8 mouse cellular contexts compared by ENCODE assay signal in the genomic region with DNA sequence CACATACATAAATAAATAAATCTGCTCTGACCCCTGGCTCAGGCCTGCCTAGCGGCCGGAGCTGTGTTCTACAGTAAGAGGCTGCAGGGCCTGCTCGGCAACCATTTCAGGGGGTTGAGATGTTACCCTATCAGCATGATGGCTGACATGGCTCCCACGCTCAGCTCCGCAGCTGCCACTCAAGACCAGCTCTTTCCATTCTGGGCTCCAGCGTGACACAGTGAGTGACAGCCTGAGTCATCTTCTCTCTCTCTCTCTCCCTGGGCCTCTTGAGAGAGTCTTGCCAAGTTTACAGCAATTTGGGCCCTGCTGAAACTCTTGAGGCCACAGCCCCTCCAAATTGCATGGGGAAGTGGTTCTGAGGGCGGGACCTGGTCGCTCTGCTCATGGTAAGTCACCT. TPM values are rescaled to one million over a fixed set of nuclear protein-coding genes. Genes with fewer than 3 reads are reported as not detected.
DNase-seq lines count a peak whose midpoint lies in the region; ATAC-seq and TF ChIP-seq lines count a peak whose summit lies in the region.

No protein-coding gene starts in this region.

- H3K36me3 ChIP-seq in hindbrain, embryonic 10.5 days = no peaks in the 10 kb centered on the region
- H3K36me3 ChIP-seq in hindbrain, postnatal 0 days (ENCODE audit: insufficient read depth, low read length) = no peaks in the 10 kb centered on the region
- H3K36me3 ChIP-seq in midbrain, embryonic 10.5 days = no peaks in the 10 kb centered on the region
- H3K36me3 ChIP-seq in midbrain, embryonic 11.5 days (ENCODE audit: control insufficient read depth, insufficient read depth, low read length) = no peaks in the 10 kb centered on the region
- H3K36me3 ChIP-seq in embryonic facial prominence, embryonic 14.5 days (ENCODE audit: control insufficient read depth, insufficient read depth, low read length) = no peaks in the 10 kb centered on the region
- H3K36me3 ChIP-seq in stomach, embryonic 16.5 days (ENCODE audit: control insufficient read depth, insufficient read depth, low read length) = no peaks in the 10 kb centered on the region
- H3K36me3 ChIP-seq in liver, embryonic 12.5 days = no peaks in the 10 kb centered on the region

- no peak for TF ChIP-seq CTCF in hindbrain, postnatal 0 days (IDR thresholded peaks at IDR 0.05; ENCODE audit: low read depth)

- WGBS in hindbrain, embryonic 10.5 days = 84% methylated on average over 8 of the region's 8 CpGs
- 76% methylated on average over 8 of the region's 8 CpGs for WGBS in hindbrain, postnatal 0 days
- 91% methylated on average over 8 of the region's 8 CpGs for WGBS in midbrain, embryonic 10.5 days
- WGBS in midbrain, embryonic 11.5 days = 88% methylated on average over 8 of the region's 8 CpGs
- WGBS in embryonic facial prominence, embryonic 14.5 days = 91% methylated on average over 8 of the region's 8 CpGs
- WGBS in stomach, embryonic 16.5 days = 87% methylated on average over 8 of the region's 8 CpGs
- WGBS in liver, embryonic 12.5 days (ENCODE audit: insufficient replicate concordance) = 60% methylated on average over 8 of the region's 8 CpGs

- intact Hi-C loops in heart, postnatal 36 days (cut with DNase I) = no loop called here

- H3K9me3 ChIP-seq in hindbrain, embryonic 10.5 days = no peaks in the 10 kb centered on the region
- no peaks in the 10 kb centered on the region for H3K9me3 ChIP-seq in hindbrain, postnatal 0 days (ENCODE audit: low read length)
- no peaks in the 10 kb centered on the region for H3K9me3 ChIP-seq in midbrain, embryonic 10.5 days (replicated peaks)
- no peaks in the 10 kb centered on the region for H3K9me3 ChIP-seq in midbrain, embryonic 11.5 days (ENCODE audit: control insufficient read depth, low read length)
- H3K9me3 ChIP-seq in embryonic facial prominence, embryonic 14.5 days (ENCODE audit: control insufficient read depth, low read length) = no peaks in the 10 kb centered on the region
- H3K9me3 ChIP-seq in stomach, embryonic 16.5 days (replicated peaks; ENCODE audit: control insufficient read depth, low read length) = no peaks in the 10 kb centered on the region
- H3K9me3 ChIP-seq in liver, embryonic 12.5 days (replicated peaks) = no peaks in the 10 kb centered on the region

- no peaks in the 10 kb centered on the region for H3K27me3 ChIP-seq in hindbrain, embryonic 10.5 days (ENCODE audit: insufficient read depth, poor library complexity, severe bottlenecking)
- H3K27me3 ChIP-seq in hindbrain, postnatal 0 days (ENCODE audit: insufficient read depth, low read length) = no peaks in the 10 kb centered on the region
- no peaks in the 10 kb centered on the region for H3K27me3 ChIP-seq in midbrain, embryonic 10.5 days (ENCODE audit: low read depth, poor library complexity, severe bottlenecking)
- no peaks in the 10 kb centered on the region for H3K27me3 ChIP-seq in midbrain, embryonic 11.5 days (ENCODE audit: control insufficient read depth, insufficient read depth, low read length)
- no peaks in the 10 kb centered on the region for H3K27me3 ChIP-seq in embryonic facial prominence, embryonic 14.5 days (replicated peaks; ENCODE audit: control insufficient read depth, insufficient read depth, low read length)
- H3K27me3 ChIP-seq in stomach, embryonic 16.5 days (ENCODE audit: control insufficient read depth, insufficient read depth, low read length) = no peaks in the 10 kb centered on the region
- H3K27me3 ChIP-seq in liver, embryonic 12.5 days (replicated peaks) = peaks cover 6% of the 10 kb centered on the region

- no peak overlapping the region for H3K4me2 ChIP-seq in hindbrain, postnatal 0 days (ENCODE audit: low read depth, low read length)
- H3K4me2 ChIP-seq in midbrain, embryonic 11.5 days = no peak overlapping the region
- no peak overlapping the region for H3K4me2 ChIP-seq in embryonic facial prominence, embryonic 14.5 days (ENCODE audit: low read depth, low read length)
- H3K4me2 ChIP-seq in stomach, embryonic 16.5 days (ENCODE audit: low read depth, low read length) = no peak overlapping the region
- no peak overlapping the region for H3K4me2 ChIP-seq in liver, embryonic 12.5 days

- peaks cover 61% of the 10 kb centered on the region for H3K4me1 ChIP-seq in hindbrain, embryonic 10.5 days (replicated peaks)
- peaks cover 5% of the 10 kb centered on the region; the same call in 1 of the 2 replicates for H3K4me1 ChIP-seq in hindbrain, postnatal 0 days (ENCODE audit: insufficient read depth, low read length)
- peaks cover 41% of the 10 kb centered on the region for H3K4me1 ChIP-seq in midbrain, embryonic 10.5 days
- no peaks in the 10 kb centered on the region for H3K4me1 ChIP-seq in midbrain, embryonic 11.5 days (ENCODE audit: control insufficient read depth, insufficient read depth, low read length)
- peaks cover 63% of the 10 kb centered on the region for H3K4me1 ChIP-seq in embryonic facial prominence, embryonic 14.5 days (ENCODE audit: control insufficient read depth, insufficient read depth, low read length)
- H3K4me1 ChIP-seq in stomach, embryonic 16.5 days (ENCODE audit: control insufficient read depth, insufficient read depth, low read length) = peaks cover 31% of the 10 kb centered on the region
- H3K4me1 ChIP-seq in liver, embryonic 12.5 days = no peaks in the 10 kb centered on the region

- no peak for ATAC-seq in hindbrain, postnatal 0 days
- no peak for ATAC-seq in midbrain, embryonic 11.5 days (ENCODE audit: low FRiP score)
- no peak for ATAC-seq in embryonic facial prominence, embryonic 14.5 days (ENCODE audit: low read depth)
- ATAC-seq in stomach, embryonic 16.5 days (ENCODE audit: insufficient read depth, low FRiP score) = no peak
- no peak for ATAC-seq in liver, embryonic 12.5 days

- peak overlapping the region; percentile 66 for H3K27ac ChIP-seq in hindbrain, embryonic 10.5 days
- no peak overlapping the region for H3K27ac ChIP-seq in hindbrain, postnatal 0 days
- peak overlapping the region; percentile 52 for H3K27ac ChIP-seq in midbrain, embryonic 10.5 days (replicated peaks)
- no peak overlapping the region for H3K27ac ChIP-seq in midbrain, embryonic 11.5 days (ENCODE audit: low read depth, low read length)
- H3K27ac ChIP-seq in embryonic facial prominence, embryonic 14.5 days (replicated peaks; ENCODE audit: low read depth, low read length) = peak overlapping the region; percentile 98
- H3K27ac ChIP-seq in stomach, embryonic 16.5 days (ENCODE audit: low read length) = 0 out of 2 replicates have a peak overlapping the region, but pooled peaks have one; percentile 70
- no peak overlapping the region for H3K27ac ChIP-seq in liver, embryonic 12.5 days

- H3K9ac ChIP-seq in hindbrain, postnatal 0 days (replicated peaks; ENCODE audit: low read length) = no peak overlapping the region
- H3K9ac ChIP-seq in midbrain, embryonic 11.5 days (ENCODE audit: low read length) = no peak overlapping the region
- peak overlapping the region; percentile 9; the same call in 1 of the 2 replicates for H3K9ac ChIP-seq in embryonic facial prominence, embryonic 14.5 days (ENCODE audit: low read depth, low read length)
- H3K9ac ChIP-seq in stomach, embryonic 16.5 days (ENCODE audit: low read length) = no peak overlapping the region
- no peak overlapping the region for H3K9ac ChIP-seq in liver, embryonic 12.5 days

- DNase-seq in hindbrain, embryonic 10.5 days (ENCODE audit: low spot score) = no peak
- DNase-seq in hindbrain, postnatal 0 days (ENCODE audit: low spot score) = no peak
- DNase-seq in midbrain, embryonic 10.5 days (ENCODE audit: low spot score) = no peak
- no peak for DNase-seq in midbrain, embryonic 11.5 days (ENCODE audit: low spot score, missing footprints)
- DNase-seq in embryonic facial prominence, embryonic 14.5 days (ENCODE audit: low spot score) = peak; percentile 38
- DNase-seq in heart, postnatal 36 days = no peak

- H3K4me3 ChIP-seq in hindbrain, embryonic 10.5 days = no peak overlapping the region
- no peak overlapping the region for H3K4me3 ChIP-seq in hindbrain, postnatal 0 days (ENCODE audit: low read length)
- H3K4me3 ChIP-seq in midbrain, embryonic 10.5 days = no peak overlapping the region
- no peak overlapping the region for H3K4me3 ChIP-seq in midbrain, embryonic 11.5 days (ENCODE audit: low read depth, low read length)
- H3K4me3 ChIP-seq in embryonic facial prominence, embryonic 14.5 days (ENCODE audit: low read depth, low read length) = no peak overlapping the region
- no peak overlapping the region for H3K4me3 ChIP-seq in stomach, embryonic 16.5 days (replicated peaks; ENCODE audit: low read length)
- no peak overlapping the region for H3K4me3 ChIP-seq in liver, embryonic 12.5 days

RNA-seq across cellular contexts. Expression of gene Faap20, which starts 32.0 kb away (rescaled TPM):
- polyA plus RNA-seq in hindbrain, embryonic 10.5 days (2016; fragmentation: Nextera tagmentation; extraction: Ambion mirVana) = 115 and 118 TPM in 2 replicates
- 51.2 and 61.4 TPM in 2 replicates for total RNA-seq in hindbrain, postnatal 0 days (2014; rRNA removed)
- 60.8 and 62.5 TPM in 2 replicates for polyA plus RNA-seq in hindbrain, postnatal 0 days (2015; fragmentation: Nextera tagmentation; extraction: Ambion mirVana)
- 118 and 120 TPM in 2 replicates for polyA plus RNA-seq in midbrain, embryonic 10.5 days (2016; fragmentation: Nextera tagmentation; extraction: Ambion mirVana)
- polyA plus RNA-seq in midbrain, embryonic 11.5 days (2014; fragmentation: Nextera tagmentation; extraction: Ambion mirVana) = 101 and 110 TPM in 2 replicates
- 66.1 and 68.5 TPM in 2 replicates for polyA plus RNA-seq in embryonic facial prominence, embryonic 14.5 days (2014; fragmentation: Nextera tagmentation; extraction: Ambion mirVana)
- polyA plus RNA-seq in stomach, embryonic 16.5 days (2015; fragmentation: Nextera tagmentation; extraction: Ambion mirVana) = 58.4 and 60.1 TPM in 2 replicates
- 25.8 and 31.2 TPM in 2 replicates for polyA plus RNA-seq in liver, embryonic 12.5 days (2016; fragmentation: Nextera tagmentation; extraction: Ambion mirVana)
- 10 to 100 TPM; 14.5 to 18.3 TPM for total RNA-seq in heart, postnatal 36 days (2021)

RNA-seq across cellular contexts. Expression of gene Ski, which starts 59.3 kb away (rescaled TPM):
- polyA plus RNA-seq in hindbrain, embryonic 10.5 days (2016; fragmentation: Nextera tagmentation; extraction: Ambion mirVana) = 9.3 and 10.1 TPM in 2 replicates
- total RNA-seq in hindbrain, postnatal 0 days (2014; rRNA removed) = 69.8 and 71.3 TPM in 2 replicates
- 8.8 and 9.5 TPM in 2 replicates for polyA plus RNA-seq in hindbrain, postnatal 0 days (2015; fragmentation: Nextera tagmentation; extraction: Ambion mirVana)
- 8.9 and 10.1 TPM in 2 replicates for polyA plus RNA-seq in midbrain, embryonic 10.5 days (2016; fragmentation: Nextera tagmentation; extraction: Ambion mirVana)
- 12.7 and 13.6 TPM in 2 replicates for polyA plus RNA-seq in midbrain, embryonic 11.5 days (2014; fragmentation: Nextera tagmentation; extraction: Ambion mirVana)
- 34.1 and 34.9 TPM in 2 replicates for polyA plus RNA-seq in embryonic facial prominence, embryonic 14.5 days (2014; fragmentation: Nextera tagmentation; extraction: Ambion mirVana)
- 17.7 and 17.9 TPM in 2 replicates for polyA plus RNA-seq in stomach, embryonic 16.5 days (2015; fragmentation: Nextera tagmentation; extraction: Ambion mirVana)
- polyA plus RNA-seq in liver, embryonic 12.5 days (2016; fragmentation: Nextera tagmentation; extraction: Ambion mirVana) = 3.5 and 3.8 TPM in 2 replicates
- 10 to 100 TPM; 53.3 to 56.8 TPM for total RNA-seq in heart, postnatal 36 days (2021)

Comparison
In these comparisons a context has a peak if more than half of its experiments do, and no peak if none do; other contexts are left out.
1. H3K27ac ChIP-seq: peak in hindbrain, embryonic 10.5 days (single experiment), midbrain, embryonic 10.5 days (single experiment), embryonic facial prominence, embryonic 14.5 days (single experiment) and stomach, embryonic 16.5 days (single experiment); none in hindbrain, postnatal 0 days (single experiment), midbrain, embryonic 11.5 days (single experiment) and liver, embryonic 12.5 days (single experiment).